Mouse (Mus musculus) kidney, adult 9 months (tissue): ENCODE data around the gene Foxp1.

Experiments used
- DNase-seq: peaks from one replicate; pipeline ENCODE4 v3.0.0; 2022

Gene Foxp1

GRCm38 (mm10) chr6:99322132-99322904 lies 200.2 kb downstream of the Foxp1 start:
- DNase-seq = no peak

GRCm38 (mm10) chr6:99320444-99320843 lies 202.1 kb downstream of the Foxp1 start:
- DNase-seq = no peak

- no peak for DNase-seq
Measured at GRCm38 (mm10) chr6:99319415-99320405, 202.8 kb downstream of the Foxp1 start.

- no peak for DNase-seq
Measured at GRCm38 (mm10) chr6:99314746-99315145, 207.8 kb downstream of the Foxp1 start.

- DNase-seq = no peak
Measured at GRCm38 (mm10) chr6:99310529-99310928, 212.0 kb downstream of the Foxp1 start.

- no peak for DNase-seq
Measured at GRCm38 (mm10) chr6:99310171-99310500, 212.4 kb downstream of the Foxp1 start.

- no peak for DNase-seq
Measured at GRCm38 (mm10) chr6:99309466-99310170, 212.9 kb downstream of the Foxp1 start.

- DNase-seq = no peak
Measured at GRCm38 (mm10) chr6:99305751-99306150, 216.8 kb downstream of the Foxp1 start.

GRCm38 (mm10) chr6:99305236-99305635 lies 217.3 kb downstream of the Foxp1 start:
- DNase-seq = no peak

- no peak for DNase-seq
Measured at GRCm38 (mm10) chr6:99302662-99303435, 219.7 kb downstream of the Foxp1 start.

GRCm38 (mm10) chr6:99301923-99302322 lies 220.6 kb downstream of the Foxp1 start:
- no peak for DNase-seq

- DNase-seq = no peak
Measured at GRCm38 (mm10) chr6:99300235-99300634, 222.3 kb downstream of the Foxp1 start.

GRCm38 (mm10) chr6:99299196-99299595 lies 223.3 kb downstream of the Foxp1 start:
- DNase-seq = no peak

- no peak for DNase-seq
Measured at GRCm38 (mm10) chr6:99297535-99297934, 225.0 kb downstream of the Foxp1 start.

- no peak for DNase-seq
Measured at GRCm38 (mm10) chr6:99295495-99295894, 227.0 kb downstream of the Foxp1 start.

GRCm38 (mm10) chr6:99289220-99289619 lies 233.3 kb downstream of the Foxp1 start:
- no peak for DNase-seq

GRCm38 (mm10) chr6:99285026-99285425 lies 237.5 kb downstream of the Foxp1 start:
- no peak for DNase-seq

GRCm38 (mm10) chr6:99284019-99284418 lies 238.5 kb downstream of the Foxp1 start:
- no peak for DNase-seq

- DNase-seq = no peak
Measured at GRCm38 (mm10) chr6:99282866-99283657, 239.5 kb downstream of the Foxp1 start.

GRCm38 (mm10) chr6:99281433-99281832 lies 241.1 kb downstream of the Foxp1 start:
- no peak for DNase-seq

- DNase-seq = peak; percentile 12
Measured at GRCm38 (mm10) chr6:99280619-99281018, 241.9 kb downstream of the Foxp1 start.

- DNase-seq = no peak
Measured at GRCm38 (mm10) chr6:99277251-99277650, 245.3 kb downstream of the Foxp1 start.
